Mouse (Mus musculus) midbrain, embryonic 13.5 days (tissue): Measurements from ENCODE around the gene Mustn1. TPM values are rescaled to one million over a fixed set of nuclear protein-coding genes. Genes with fewer than 3 reads are reported as not detected.

ENCODE experiments used
- ATAC-seq: fragments of 200-750 bp; cut with Nextera tagmentation; 2 replicates; pipeline ENCODE4 v1.8.0; 2017; ENCODE audit warnings: mild to moderate bottlenecking, moderate TSS enrichment, moderate library complexity
- H3K27ac ChIP-seq: fragments of 300-500 bp; sonication (generic); 2 replicates; pipeline ENCODE4 v1.5.1; 2015; ENCODE audit warnings: inconsistent platforms, mild to moderate bottlenecking, moderate library complexity
- H3K27me3 ChIP-seq: fragments of 300-500 bp; sonication (generic); 2 replicates; pipeline ENCODE4 v1.6.1; 2015; ENCODE audit warnings: mild to moderate bottlenecking, inconsistent platforms
- H3K36me3 ChIP-seq: fragments of 300-500 bp; sonication (generic); 2 replicates; pipeline ENCODE4 v1.6.1; 2015; ENCODE audit warnings: mild to moderate bottlenecking, inconsistent platforms
- H3K4me1 ChIP-seq: fragments of 300-500 bp; sonication (generic); replicated peaks from 2 replicates; pipeline ENCODE4 v1.6.1; 2015; ENCODE audit warnings: inconsistent platforms
- H3K4me2 ChIP-seq: fragments of 300-500 bp; sonication (generic); replicated peaks from 2 replicates; pipeline ENCODE4 v1.6.1; 2015; ENCODE audit warnings: moderate library complexity, mild to moderate bottlenecking, inconsistent platforms
- H3K4me3 ChIP-seq: fragments of 300-500 bp; sonication (generic); replicated peaks from 2 replicates; pipeline ENCODE4 v1.5.1; 2015; ENCODE audit warnings: mild to moderate bottlenecking, inconsistent platforms
- H3K9ac ChIP-seq: fragments of 300-500 bp; sonication (generic); replicated peaks from 2 replicates; pipeline ENCODE4 v1.6.1; 2015; ENCODE audit warnings: mild to moderate bottlenecking, inconsistent platforms
- H3K9me3 ChIP-seq: fragments of 300-500 bp; sonication (generic); 2 replicates; pipeline ENCODE4 v1.6.1; 2016; ENCODE audit warnings: mild to moderate bottlenecking, inconsistent platforms
- WGBS: fragments of 180-500 bp; shearing (Covaris S2); methylation state at CpG from one replicate; pipeline ENCODE4 v1.1.7; 2015; 5-methylcytosine and 5-hydroxymethylcytosine counted together
- polyA plus RNA-seq: library from polyadenylated mRNA; unstranded; fragments of >200 nt; fragmentation: Nextera tagmentation; extraction: Ambion mirVana; gene quantifications from 2 replicates; pipeline ENCODE4 v1.2.1, GENCODE M21; 2015

Mustn1 gene
- polyA plus RNA-seq, 1 experiment from 2014 or later: 0.67 TPM

DNA sequence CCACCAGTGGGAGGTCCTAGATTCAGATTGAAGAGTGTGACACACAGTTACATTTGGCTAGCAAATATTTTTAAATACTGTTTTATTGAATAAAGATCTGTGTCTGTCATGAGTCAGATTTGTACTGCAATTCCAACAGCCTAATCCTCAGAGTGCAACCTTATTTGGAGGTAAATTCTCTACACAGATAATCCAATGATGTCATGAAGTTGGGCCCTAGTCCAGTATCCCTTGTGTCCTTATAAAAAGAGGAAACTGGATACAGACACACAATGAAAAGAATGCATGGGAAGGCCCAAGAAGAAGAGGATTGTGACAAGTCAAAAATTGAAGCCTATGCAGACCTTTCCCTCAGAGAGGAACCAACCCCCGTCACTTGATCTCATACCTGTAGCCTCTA, 37.5 kb downstream of the Mustn1 start:
- Histone ChIP-seq H3K27me3 (no peaks in the 10 kb centered on the region), H3K36me3 (no peaks in the 10 kb centered on the region), H3K9me3 (no peaks in the 10 kb centered on the region), H3K4me3 (no peak overlapping the region), H3K27ac (no peak overlapping the region), H3K4me1 (no peaks in the 10 kb centered on the region), H3K9ac (no peak overlapping the region), H3K4me2 (no peak overlapping the region)
- 95% methylated on average over 1 of the region's 1 CpGs for WGBS
- no peak for ATAC-seq

DNA sequence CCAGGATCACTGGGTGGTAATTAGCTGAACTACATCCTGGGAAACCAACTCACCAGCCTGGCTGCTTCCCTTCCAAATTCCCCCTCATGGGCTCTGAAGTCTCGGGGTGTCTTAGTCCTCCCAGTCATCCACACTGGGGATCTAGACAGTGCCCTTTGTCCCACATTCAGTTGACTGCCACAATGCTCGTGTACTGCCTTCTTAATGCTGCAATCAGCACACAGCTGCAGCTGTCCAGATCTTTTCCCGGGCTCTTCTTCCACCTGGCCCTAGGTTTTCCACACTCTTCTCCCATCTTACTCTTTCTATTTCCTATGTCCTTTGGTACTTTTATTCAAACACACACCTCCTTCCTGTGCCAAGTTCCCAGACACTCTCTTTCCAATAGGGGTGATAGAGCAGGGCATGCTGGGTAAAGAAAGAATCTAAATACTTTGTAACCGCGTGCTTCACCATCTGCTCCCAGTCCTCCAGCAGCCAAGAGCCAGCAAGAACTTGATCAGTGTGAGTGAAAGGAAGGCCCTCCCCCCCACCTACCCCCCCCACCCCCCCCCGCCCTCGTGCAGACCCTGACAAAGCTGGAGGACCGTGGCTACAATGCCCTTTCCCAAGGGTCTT, 43.2 kb downstream of the Mustn1 start:
- H3K9ac ChIP-seq: no peak overlapping the region
- H3K36me3 ChIP-seq: no peaks in the 10 kb centered on the region
- WGBS: 62% methylated on average over 7 of the region's 8 CpGs
- no peak overlapping the region for H3K27ac ChIP-seq
- no peak overlapping the region for H3K4me2 ChIP-seq
- 0 out of 2 replicates have a peak, but pooled peaks cover 3% of the 10 kb centered on the region for H3K4me1 ChIP-seq
- no peak overlapping the region for H3K4me3 ChIP-seq
- H3K9me3 ChIP-seq: no peaks in the 10 kb centered on the region
- ATAC-seq: no peak
- H3K27me3 ChIP-seq: no peaks in the 10 kb centered on the region

DNA sequence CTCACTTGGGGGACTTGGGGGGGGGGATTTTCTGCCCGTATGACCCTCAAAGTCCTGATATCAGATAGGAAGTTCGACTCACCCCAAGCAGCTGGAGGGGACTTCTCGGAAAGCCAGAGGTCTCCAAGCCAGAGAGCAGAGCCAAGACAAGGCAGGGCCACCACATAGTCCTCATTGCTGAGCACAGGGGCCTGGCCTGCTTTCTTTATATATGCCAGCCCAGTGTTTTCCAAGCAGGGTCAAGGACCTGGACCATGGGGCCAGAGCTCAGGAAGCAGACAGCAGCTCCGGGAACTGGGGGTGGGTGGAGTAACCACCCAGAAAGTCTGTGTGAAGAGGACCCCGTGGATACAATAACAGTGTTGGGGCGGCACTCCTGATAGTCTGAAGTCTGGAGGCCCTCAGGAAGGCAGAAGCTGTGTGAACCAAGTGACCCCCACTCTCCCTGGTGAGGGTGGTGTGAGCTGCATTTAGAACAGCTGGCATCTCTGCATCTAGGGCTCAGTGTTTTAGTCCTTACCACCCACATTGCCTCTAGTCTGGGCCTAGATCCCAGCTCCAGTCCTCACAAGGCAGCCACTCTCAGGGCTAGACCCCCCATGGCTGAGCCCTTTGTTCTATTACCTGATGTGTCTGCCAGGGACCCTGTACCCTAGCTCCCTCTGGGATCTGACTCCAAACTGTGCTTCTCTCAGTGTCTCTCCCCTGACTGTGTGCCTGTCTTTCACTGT, 44.5 kb downstream of the Mustn1 start, which contains the start of gene Itih3:
Gene Itih3 (minus strand): TSS at position 386 of the 731 bp plus-strand sequence.
- Histone ChIP-seq H3K27me3 (no peaks in the 10 kb centered on the region), H3K27ac (no peak within 1 kb of the TSS), H3K4me1 (0 out of 2 replicates have a peak, but pooled peaks cover 3% of the 10 kb centered on the region), H3K4me2 (no peak within 1 kb of the TSS), H3K4me3 (no peak within 1 kb of the TSS), H3K9me3 (no peaks in the 10 kb centered on the region), H3K9ac (no peak within 1 kb of the TSS), H3K36me3 (no peaks in the 10 kb centered on the region)
- no peak for ATAC-seq
- 77% methylated on average over 6 of the region's 6 CpGs for WGBS

DNA sequence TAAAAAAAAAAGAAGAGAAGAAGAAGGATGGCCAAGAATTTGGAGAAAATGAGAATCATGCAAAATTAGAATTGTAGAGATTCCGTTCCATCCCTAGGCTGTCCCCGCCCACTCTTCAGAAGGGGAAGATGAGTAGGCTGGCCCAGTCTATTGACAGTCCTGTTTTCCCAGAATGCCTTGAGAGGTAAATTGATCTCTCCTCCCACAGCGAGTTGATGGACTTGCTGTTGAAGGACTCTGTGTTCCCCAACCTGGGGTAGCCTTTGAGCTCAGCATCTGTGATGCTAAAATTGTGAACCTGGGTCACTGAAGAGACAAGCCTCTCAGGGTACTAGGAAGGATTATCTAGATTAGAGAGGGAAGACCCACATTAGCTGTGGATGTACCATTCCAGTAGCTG, 46.5 kb downstream of the Mustn1 start:
- no peak overlapping the region for H3K27ac ChIP-seq
- no peaks in the 10 kb centered on the region for H3K36me3 ChIP-seq
- WGBS: 93% methylated on average over 3 of the region's 3 CpGs
- no peak overlapping the region for H3K4me3 ChIP-seq
- no peak for ATAC-seq
- H3K27me3 ChIP-seq: no peaks in the 10 kb centered on the region
- no peaks in the 10 kb centered on the region for H3K9me3 ChIP-seq
- 0 out of 2 replicates have a peak, but pooled peaks cover 3% of the 10 kb centered on the region for H3K4me1 ChIP-seq
- H3K4me2 ChIP-seq: no peak overlapping the region
- no peak overlapping the region for H3K9ac ChIP-seq

DNA sequence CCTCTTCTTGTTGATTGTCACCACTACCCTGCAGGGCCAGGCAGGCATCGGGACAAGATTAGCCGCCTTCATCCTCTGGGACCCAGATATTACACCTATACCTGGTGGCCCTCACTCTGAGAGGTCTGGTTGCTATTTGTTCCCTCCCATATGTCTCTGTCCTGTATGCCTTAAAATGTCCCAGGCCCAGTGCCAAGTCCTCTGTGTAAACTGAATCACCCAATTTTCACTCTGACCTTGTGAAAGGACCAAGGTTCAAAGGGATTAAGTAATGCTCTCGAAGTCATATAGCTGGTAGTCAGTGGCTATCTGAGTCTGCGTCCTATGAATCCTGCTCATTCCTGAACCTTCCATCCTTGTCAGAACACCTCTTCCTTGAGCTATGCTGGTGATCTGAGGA, 51.4 kb downstream of the Mustn1 start:
- Histone ChIP-seq H3K4me3 (no peak overlapping the region), H3K4me1 (no peaks in the 10 kb centered on the region), H3K9me3 (no peaks in the 10 kb centered on the region), H3K27ac (no peak overlapping the region), H3K4me2 (no peak overlapping the region), H3K36me3 (no peaks in the 10 kb centered on the region), H3K27me3 (no peaks in the 10 kb centered on the region), H3K9ac (no peak overlapping the region)
- 88% methylated on average over 4 of the region's 4 CpGs for WGBS
- ATAC-seq: no peak

Other genes starting within 250 kb of the Mustn1 start
- 10.8 and 10.9 TPM in 2 replicates for gene Rft1, start 224.8 kb upstream of the Mustn1 start, polyA plus RNA-seq
- gene Sfmbt1, start 164.4 kb upstream of the Mustn1 start, polyA plus RNA-seq: 21.2 and 21.5 TPM in 2 replicates
- 18.2 and 18.9 TPM in 2 replicates for gene Tmem110, start 53.6 kb upstream of the Mustn1 start, polyA plus RNA-seq
- not detected in 2 replicates for gene Itih4, start 7.3 kb downstream of the Mustn1 start, polyA plus RNA-seq
- gene Itih3, start 44.6 kb downstream of the Mustn1 start, polyA plus RNA-seq: 0.21 and 0.42 TPM in 2 replicates
- gene Itih1, start 64.1 kb downstream of the Mustn1 start, polyA plus RNA-seq: not detected in 2 replicates
- gene Nek4, start 72.2 kb downstream of the Mustn1 start, polyA plus RNA-seq: 20.0 and 20.3 TPM in 2 replicates
- 58.5 and 60.1 TPM in 2 replicates for gene Glt8d1, start 122.2 kb downstream of the Mustn1 start, polyA plus RNA-seq
- 293 and 296 TPM in 2 replicates for gene Spcs1, start 122.5 kb downstream of the Mustn1 start, polyA plus RNA-seq
- 175 and 181 TPM in 2 replicates for gene Pbrm1, start 139.9 kb downstream of the Mustn1 start, polyA plus RNA-seq
- 54.6 and 57.1 TPM in 2 replicates for gene Gnl3, start 140.0 kb downstream of the Mustn1 start, polyA plus RNA-seq
- 75.8 and 78.8 TPM in 2 replicates for gene Smim4, start 249.8 kb downstream of the Mustn1 start, polyA plus RNA-seq